Mouse (Mus musculus): Measurements from ENCODE around the gene 1700088E04Rik.

1700088E04Rik gene

GRCm38 (mm10) chr15:79131442-79131841, 9.6 kb downstream of the 1700088E04Rik start:
- no peak for DNase-seq (ENCODE audit: low spot score in 2 of 2)

DNA sequence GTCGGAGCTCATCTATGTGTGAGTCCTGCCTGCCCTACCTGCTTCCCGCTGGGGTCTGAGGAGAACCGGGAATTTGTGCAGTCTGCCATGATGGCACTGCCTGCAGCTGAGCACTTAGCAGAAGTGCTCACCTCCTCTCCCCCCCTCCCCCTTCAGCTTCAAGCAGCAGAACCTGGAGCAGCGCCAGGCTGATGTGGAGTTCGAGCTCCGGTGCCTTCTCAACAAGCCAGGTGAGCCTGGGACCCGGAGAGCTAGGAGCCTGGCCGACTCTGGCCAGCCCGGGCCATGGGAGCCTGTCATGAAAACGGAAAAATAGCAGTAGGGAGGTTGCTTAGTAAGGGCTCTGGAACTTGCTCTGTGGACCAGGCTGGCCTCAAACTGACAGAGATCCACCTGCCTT, 10.3 kb downstream of the 1700088E04Rik start:
- no peak for DNase-seq (ENCODE audit: low spot score in 2 of 2)

- no peak for DNase-seq (ENCODE audit: low spot score in 2 of 2)
Measured at GRCm38 (mm10) chr15:79129311-79129710, 11.7 kb downstream of the 1700088E04Rik start.

GRCm38 (mm10) chr15:79128208-79128607, 12.8 kb downstream of the 1700088E04Rik start:
- DNase-seq (ENCODE audit: low spot score in 2 of 2), result no peak

GRCm38 (mm10) chr15:79127101-79127500, 14.0 kb downstream of the 1700088E04Rik start:
- DNase-seq (ENCODE audit: low spot score in 2 of 2), result no peak

- no peak for DNase-seq (ENCODE audit: low spot score in 2 of 2)
Measured at GRCm38 (mm10) chr15:79126217-79126932, 14.7 kb downstream of the 1700088E04Rik start.

GRCm38 (mm10) chr15:79124331-79124875, 16.6 kb downstream of the 1700088E04Rik start:
- DNase-seq (ENCODE audit: low spot score in 2 of 2), result no peak

GRCm38 (mm10) chr15:79123751-79124150, 17.3 kb downstream of the 1700088E04Rik start:
- DNase-seq (ENCODE audit: low spot score in 2 of 2), result no peak

DNA sequence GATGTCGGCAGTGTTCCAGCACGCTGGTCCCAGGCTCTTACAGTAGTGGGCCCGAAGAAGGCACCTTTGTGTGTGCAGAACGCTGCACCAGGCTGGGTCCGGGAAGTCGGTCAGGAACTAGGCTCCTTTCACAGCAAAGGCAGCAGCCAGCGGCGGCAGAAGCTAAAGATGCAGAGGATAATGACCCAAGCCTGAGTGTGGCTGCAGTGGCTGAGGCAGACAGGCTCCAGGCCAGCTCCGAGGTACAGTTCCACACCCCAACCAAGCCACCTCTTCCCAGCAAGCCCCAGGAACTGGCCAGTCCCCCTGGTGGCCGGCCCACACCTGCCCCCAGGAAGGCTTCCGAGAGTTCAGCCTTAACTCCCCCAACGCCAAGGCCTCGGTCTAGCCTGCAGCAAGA, 18.5 kb downstream of the 1700088E04Rik start:
- DNase-seq (ENCODE audit: low spot score in 2 of 2), result no peak

DNA sequence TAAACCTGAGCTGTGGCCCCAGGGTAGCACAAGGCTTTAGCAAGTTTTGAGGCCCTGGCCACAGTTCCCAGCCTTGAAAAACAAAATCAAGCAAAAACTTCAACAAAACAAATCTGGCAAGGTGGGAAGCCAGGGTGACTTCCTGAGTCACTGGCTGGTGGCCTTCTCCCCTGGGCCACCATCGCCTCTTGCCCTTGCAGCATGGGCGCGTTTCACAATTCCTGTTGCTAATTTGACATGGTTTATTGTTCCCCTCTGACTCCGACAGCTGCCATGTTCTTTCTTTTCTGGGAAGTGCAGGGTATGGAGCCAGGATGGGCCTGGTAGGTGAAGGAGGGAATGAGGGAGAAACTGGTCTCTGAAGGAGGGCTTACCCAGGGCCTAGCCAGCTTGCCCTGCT, 18.9 kb downstream of the 1700088E04Rik start:
- no peak for DNase-seq (ENCODE audit: low spot score in 2 of 2)

GRCm38 (mm10) chr15:79119491-79119890, 21.6 kb downstream of the 1700088E04Rik start:
- DNase-seq (ENCODE audit: low spot score in 2 of 2), result no peak

DNA sequence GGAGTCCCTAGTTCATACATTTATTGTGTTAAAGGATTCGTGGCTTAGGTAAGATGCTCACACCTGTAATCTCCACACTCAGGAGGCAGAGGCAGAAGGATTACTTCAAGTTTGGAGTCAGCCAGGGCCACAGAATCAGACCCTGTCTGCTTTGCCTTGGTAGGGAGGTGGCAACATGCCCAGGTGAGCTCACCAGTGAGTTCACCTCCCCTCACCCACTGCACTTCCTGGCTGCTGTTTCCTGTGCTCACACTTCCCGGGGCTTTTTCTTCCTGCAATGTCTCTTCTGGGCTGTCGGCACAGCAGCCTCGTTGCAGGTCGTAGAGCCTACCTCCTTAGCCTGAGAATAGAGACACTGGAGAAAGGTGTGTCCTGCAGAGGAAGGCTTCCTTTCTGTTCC, 25.8 kb downstream of the 1700088E04Rik start:
- no peak for DNase-seq (ENCODE audit: low spot score in 2 of 2)

GRCm38 (mm10) chr15:79111774-79112173, 29.3 kb downstream of the 1700088E04Rik start:
- DNase-seq (ENCODE audit: low spot score in 2 of 2), result no peak

- DNase-seq (ENCODE audit: low spot score in 2 of 2), result no peak
Measured at GRCm38 (mm10) chr15:79110528-79110927, 30.5 kb downstream of the 1700088E04Rik start.

DNA sequence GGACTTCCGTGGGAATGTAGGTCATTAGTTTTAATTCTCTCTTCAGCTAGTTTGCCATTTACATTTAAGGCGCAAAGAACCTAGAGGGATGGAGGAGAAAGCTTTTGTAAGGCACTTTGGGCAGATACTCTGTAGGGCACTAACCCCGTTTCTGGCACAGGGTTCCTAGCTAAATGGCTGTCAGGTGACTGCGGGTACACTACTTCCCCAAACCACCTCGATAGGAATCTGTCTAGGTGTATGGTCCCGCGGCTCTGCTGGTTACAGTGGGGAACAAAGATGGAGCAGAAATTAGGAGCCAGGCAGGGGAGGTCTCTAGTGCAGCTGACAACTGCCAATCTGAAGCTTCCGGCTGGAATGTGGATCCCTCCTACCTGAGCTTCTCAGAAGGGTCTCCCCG, 31.0 kb downstream of the 1700088E04Rik start:
- no peak for DNase-seq (ENCODE audit: low spot score in 2 of 2)

DNA sequence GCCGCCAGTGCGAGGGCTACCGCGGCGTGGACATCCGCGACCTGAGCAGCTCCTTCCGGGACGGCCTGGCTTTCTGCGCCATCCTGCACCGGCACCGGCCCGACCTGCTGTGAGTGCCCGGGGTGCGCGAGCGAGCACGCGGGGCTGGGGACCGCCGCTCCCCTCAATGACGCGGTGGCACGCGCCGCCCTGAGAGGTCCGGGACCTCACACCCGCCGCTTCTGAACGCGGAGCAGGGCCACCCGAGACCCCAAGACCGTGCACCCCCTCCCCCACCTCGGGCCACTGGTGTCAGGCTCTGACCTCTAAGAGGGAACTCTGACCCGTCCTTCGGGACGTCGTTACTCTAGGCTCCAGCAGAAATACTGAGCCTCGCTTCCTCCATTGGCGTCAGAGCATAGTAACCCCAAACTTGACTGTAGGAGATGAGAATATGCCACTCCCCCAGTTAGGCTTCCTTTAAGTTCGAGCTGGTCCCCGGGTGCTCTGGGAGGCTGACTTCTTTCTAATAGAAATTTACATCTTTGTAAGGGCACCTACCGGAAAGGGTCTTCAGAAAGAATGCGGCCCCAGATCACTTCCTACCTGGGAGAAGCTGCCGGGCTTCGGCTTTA, 31.6 kb downstream of the 1700088E04Rik start:
- peak in 1 of 2 experiments; percentile 31 for DNase-seq (ENCODE audit: low spot score in 2 of 2)

- DNase-seq (ENCODE audit: low spot score in 2 of 2), result peak in 1 of 2 experiments; percentile 44
Measured at GRCm38 (mm10) chr15:79108421-79109320, 32.4 kb downstream of the 1700088E04Rik start, which contains the start of gene Micall1. Gene Micall1 (plus strand): TSS chr15:79108898.

GRCm38 (mm10) chr15:79107966-79108365, 33.1 kb downstream of the 1700088E04Rik start:
- DNase-seq (ENCODE audit: low spot score in 2 of 2), result no peak

GRCm38 (mm10) chr15:79105804-79106203, 35.2 kb downstream of the 1700088E04Rik start:
- DNase-seq (ENCODE audit: low spot score in 2 of 2), result no peak

- no peak for DNase-seq (ENCODE audit: low spot score in 2 of 2)
Measured at GRCm38 (mm10) chr15:79103264-79103663, 37.8 kb downstream of the 1700088E04Rik start.

DNA sequence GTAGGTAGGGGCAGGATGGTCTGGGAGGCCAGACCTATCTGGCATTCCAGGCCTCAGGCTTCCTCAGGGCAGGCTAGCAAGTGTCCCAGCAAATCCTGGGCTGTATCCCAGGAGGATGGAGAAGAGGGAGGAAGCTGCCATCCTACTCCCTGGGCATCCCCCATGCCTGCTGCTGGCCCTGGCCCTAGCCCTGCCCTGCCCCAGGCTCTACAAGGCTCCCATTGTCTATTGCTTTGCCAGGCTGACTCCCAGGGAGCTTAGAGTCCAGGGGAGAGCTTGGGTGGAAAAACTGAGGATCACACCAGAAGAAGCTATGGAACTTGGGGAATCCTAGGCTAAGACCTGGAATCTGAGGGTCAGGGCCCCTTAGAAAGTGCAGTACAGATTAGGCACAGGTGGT, 39.5 kb downstream of the 1700088E04Rik start:
- DNase-seq (ENCODE audit: low spot score in 2 of 2), result no peak

DNA sequence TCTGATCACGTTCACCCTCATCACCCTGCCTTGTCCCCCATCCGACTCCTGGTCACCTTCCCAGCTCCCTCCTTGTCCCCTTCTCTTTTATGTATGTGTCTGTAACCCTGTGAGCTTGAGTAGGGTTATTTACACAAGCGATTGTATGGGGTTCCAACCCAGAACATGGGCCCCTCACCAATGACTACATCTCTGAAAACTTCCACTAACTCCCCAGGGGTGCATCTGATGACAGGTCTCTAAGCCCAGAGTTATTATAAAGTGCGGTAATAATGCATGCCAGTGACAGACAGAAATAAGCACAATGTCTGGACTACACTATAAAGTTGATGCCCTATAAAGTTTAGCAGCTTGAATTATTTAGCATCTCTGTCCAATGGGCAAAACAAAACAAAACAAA, 40.7 kb downstream of the 1700088E04Rik start:
- DNase-seq (ENCODE audit: low spot score in 2 of 2), result no peak
